Comparison of ENCODE assay signal across 24 mouse cellular contexts in the genomic region with DNA sequence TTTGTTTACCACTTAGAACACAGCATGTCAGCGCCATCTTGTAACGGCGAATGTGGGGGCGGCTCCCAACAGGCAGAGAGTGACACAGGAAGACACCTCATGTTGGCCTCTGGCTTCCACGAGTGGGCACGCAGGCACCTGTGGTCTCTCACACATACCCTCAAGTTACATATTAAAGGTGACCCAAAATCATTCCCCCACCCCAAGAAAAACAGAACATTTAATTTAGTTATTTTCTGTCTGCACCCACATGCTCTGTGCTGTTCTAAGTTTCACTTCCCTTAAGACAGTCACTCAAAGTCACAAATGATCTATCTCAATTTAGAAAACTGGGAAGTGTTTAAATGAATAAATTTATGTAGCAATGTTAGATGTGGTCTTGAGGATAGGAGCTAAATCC.
DNase-seq lines count a peak whose midpoint lies in the region; ATAC-seq and TF ChIP-seq lines count a peak whose summit lies in the region.
"Had no signal": no experiment of that assay in that cellular context is flagged by ENCODE, and none has a peak within 500 bp of the region (broad histone marks: within the 10 kb centered on the region; RNA-seq: fewer than 3 reads in every experiment).

No protein-coding gene starts in this region.

- H3K27me3 ChIP-seq in spleen, adult 2 months (ENCODE audit: control insufficient read depth, insufficient read depth, low read length) = no peaks in the 10 kb centered on the region
- H3K27me3 ChIP-seq in splenic B cell, adult 2 months (ENCODE audit: control insufficient read depth, insufficient read depth, low read length, poor library complexity, severe bottlenecking) = no peaks in the 10 kb centered on the region
- H3K27me3 ChIP-seq: embryonic facial prominence, embryonic 13.5 days; forebrain, embryonic 12.5 days; heart, embryonic 15.5 days; intestine, embryonic 15.5 days; Patski had no signal

- H3K27ac ChIP-seq in spleen, adult 2 months (ENCODE audit: insufficient read depth, low read length) = peak overlapping the region; percentile 77
- H3K27ac ChIP-seq in brown adipose tissue, adult 24 weeks (replicated peaks; ENCODE audit: low read depth, low read length) = peak overlapping the region; percentile 54; the same call in 1 of the 2 replicates
- H3K27ac ChIP-seq: embryonic facial prominence, embryonic 13.5 days; forebrain, embryonic 12.5 days; heart, embryonic 15.5 days; hindbrain, embryonic 10.5 days; hindbrain, embryonic 14.5 days; intestine, embryonic 15.5 days had no signal

- WGBS in spleen, adult 2 months = 76% methylated on average over 6 of the region's 6 CpGs

- H3K36me3 ChIP-seq in spleen, adult 2 months (ENCODE audit: control insufficient read depth, insufficient read depth, low read length) = peaks cover 6% of the 10 kb centered on the region; the same call in 1 of the 2 replicates
- peaks cover 2% of the 10 kb centered on the region; the same call in 1 of the 2 replicates for H3K36me3 ChIP-seq in splenic B cell, adult 2 months (ENCODE audit: control insufficient read depth, insufficient read depth, low read length, poor library complexity, severe bottlenecking)
- H3K36me3 ChIP-seq: embryonic facial prominence, embryonic 13.5 days; forebrain, embryonic 12.5 days; hindbrain, embryonic 10.5 days; intestine, embryonic 15.5 days had no signal

- no peak for TF ChIP-seq POLR2A in spleen, adult 2 months (IDR thresholded peaks at IDR 0.05; ENCODE audit: low read depth, low read length)

- no peak for DNase-seq in spleen, adult 2 months (ENCODE audit: low read depth in 1 of 2, low spot score in 2 of 2)
- no peak for DNase-seq in spleen, postnatal 14 days (ENCODE audit: low spot score in 2 of 2)
- peak; percentile 64 for DNase-seq in splenic B cell, adult 2 months (ENCODE audit: low read depth, low spot score)
- no peak for DNase-seq in adrenal gland, postnatal 10 days
- no peak for DNase-seq in kidney, postnatal 4 days
- no peak for DNase-seq in Muller cell, postnatal 12 days (ENCODE audit: inconsistent ontology term)
- DNase-seq: adrenal gland, postnatal 25 days; cerebellum, adult 11 months; cerebellum, adult 8-10 months; cerebellum, postnatal 25 days; gastrocnemius, postnatal 25 days; heart, adult 18-20 months had no signal

- ATAC-seq in megakaryocyte, adult 5-6 weeks (ENCODE audit: poor library complexity, severe bottlenecking) = peak; percentile 86
- ATAC-seq: activated CD4-positive, CD25-positive, alpha-beta regulatory T cell, adult 4 months; CD4-positive, CD25-positive, alpha-beta regulatory T cell, adult 4 months; forebrain, embryonic 16.5 days; intestine, embryonic 15.5 days; Patski had no signal

- H3K4me3 ChIP-seq in spleen, adult 2 months (ENCODE audit: extremely low read depth, insufficient read depth, insufficient read length) = no peak overlapping the region
- no peak overlapping the region for H3K4me3 ChIP-seq in brown adipose tissue, adult 24 weeks (ENCODE audit: insufficient read depth, low read depth, low read length)
- H3K4me3 ChIP-seq: embryonic facial prominence, embryonic 13.5 days; forebrain, embryonic 12.5 days; heart, embryonic 15.5 days; hindbrain, embryonic 10.5 days; intestine, embryonic 15.5 days had no signal

- no peak for TF ChIP-seq CTCF in spleen, adult 2 months (IDR thresholded peaks at IDR 0.05; ENCODE audit: extremely low read depth, insufficient read depth, insufficient read length, insufficient replicate concordance)

- peaks cover 13% of the 10 kb centered on the region for H3K4me1 ChIP-seq in spleen, adult 2 months (ENCODE audit: control insufficient read depth, insufficient read depth, insufficient read length)
- peaks cover 18% of the 10 kb centered on the region for H3K4me1 ChIP-seq in brown adipose tissue, adult 24 weeks (ENCODE audit: control insufficient read depth, insufficient read depth, insufficient read length, low read length)
- H3K4me1 ChIP-seq: embryonic facial prominence, embryonic 13.5 days; forebrain, embryonic 12.5 days; heart, embryonic 15.5 days; intestine, embryonic 15.5 days had no signal
